Mouse (Mus musculus) ovary, postnatal 36 days (tissue): ENCODE data around the gene Ccni.

Experiments used
- DNase-seq: peaks from one replicate; pipeline ENCODE4 v3.0.0; 2022; ENCODE audit warnings: low spot score, mixed read lengths

Ccni gene

GRCm38 (mm10) chr5:93198232-93198631, 8.1 kb downstream of the Ccni start:
- no peak for DNase-seq

- DNase-seq, result no peak
Measured at GRCm38 (mm10) chr5:93190428-93190827, 15.9 kb downstream of the Ccni start.

GRCm38 (mm10) chr5:93189607-93190006, 16.7 kb downstream of the Ccni start:
- DNase-seq, result no peak

- no peak for DNase-seq
Measured at GRCm38 (mm10) chr5:93184548-93184947, 21.7 kb downstream of the Ccni start.

- no peak for DNase-seq
Measured at GRCm38 (mm10) chr5:93183311-93183710, 23.0 kb downstream of the Ccni start.

- no peak for DNase-seq
Measured at GRCm38 (mm10) chr5:93180252-93180651, 26.0 kb downstream of the Ccni start.

GRCm38 (mm10) chr5:93178616-93179015, 27.7 kb downstream of the Ccni start:
- DNase-seq, result no peak

GRCm38 (mm10) chr5:93174675-93175074, 31.6 kb downstream of the Ccni start:
- DNase-seq, result no peak

- DNase-seq, result no peak
Measured at GRCm38 (mm10) chr5:93172536-93172935, 33.8 kb downstream of the Ccni start.

GRCm38 (mm10) chr5:93171420-93171819, 34.9 kb downstream of the Ccni start:
- no peak for DNase-seq

GRCm38 (mm10) chr5:93168654-93169053, 37.6 kb downstream of the Ccni start:
- DNase-seq, result no peak

GRCm38 (mm10) chr5:93167919-93168516, 38.3 kb downstream of the Ccni start:
- DNase-seq, result no peak

- no peak for DNase-seq
Measured at GRCm38 (mm10) chr5:93163541-93163940, 42.8 kb downstream of the Ccni start.

- no peak for DNase-seq
Measured at GRCm38 (mm10) chr5:93154401-93154800, 51.9 kb downstream of the Ccni start.

GRCm38 (mm10) chr5:93152451-93152850, 53.8 kb downstream of the Ccni start:
- no peak for DNase-seq

GRCm38 (mm10) chr5:93151985-93152384, 54.3 kb downstream of the Ccni start:
- no peak for DNase-seq

GRCm38 (mm10) chr5:93149969-93150777, 56.1 kb downstream of the Ccni start:
- no peak for DNase-seq

GRCm38 (mm10) chr5:93145504-93145903, 60.8 kb downstream of the Ccni start:
- no peak for DNase-seq

GRCm38 (mm10) chr5:93144874-93145273, 61.4 kb downstream of the Ccni start:
- DNase-seq, result no peak

- no peak for DNase-seq
Measured at GRCm38 (mm10) chr5:93143360-93144091, 62.8 kb downstream of the Ccni start.

- no peak for DNase-seq
Measured at GRCm38 (mm10) chr5:93140747-93141146, 65.5 kb downstream of the Ccni start.

- no peak for DNase-seq
Measured at GRCm38 (mm10) chr5:93139350-93139749, 66.9 kb downstream of the Ccni start.
